Mouse (Mus musculus) myocyte (in vitro differentiated cells): ENCODE results near the gene Aftph.
"Not testable (repeated sequence)": the region's sequence is repeated elsewhere in the genome, so short reads cannot be mapped to it uniquely, and the experiment has no call there.

Experiments used
- MYOG ChIP-seq, 3 experiments: IDR thresholded peaks; one replicate each; pipeline ENCODE4 v1.6.1; 2011; ENCODE audit warnings: control low read depth in 2 of 3, low read depth in 2 of 3, mild to moderate bottlenecking in 2 of 3; ENCODE audit not compliant: insufficient read length in 2 of 3, control insufficient read depth in 1 of 3, insufficient read depth in 1 of 3
- POLR2A ChIP-seq: IDR thresholded peaks from one replicate; pipeline ENCODE4 v1.6.1; 2011; ENCODE audit warnings: low read depth, mild to moderate bottlenecking, control low read depth, moderate library complexity; ENCODE audit not compliant: insufficient read length
- TCF12 ChIP-seq: IDR thresholded peaks from one replicate; pipeline ENCODE4 v1.6.1; 2011; ENCODE audit warnings: mild to moderate bottlenecking, control low read depth; ENCODE audit not compliant: poor library complexity, insufficient read depth, severe bottlenecking
- USF1 ChIP-seq: IDR thresholded peaks from one replicate; pipeline ENCODE4 v1.6.1; 2011; ENCODE audit warnings: low read depth, mild to moderate bottlenecking, control low read depth, moderate library complexity

DNA sequence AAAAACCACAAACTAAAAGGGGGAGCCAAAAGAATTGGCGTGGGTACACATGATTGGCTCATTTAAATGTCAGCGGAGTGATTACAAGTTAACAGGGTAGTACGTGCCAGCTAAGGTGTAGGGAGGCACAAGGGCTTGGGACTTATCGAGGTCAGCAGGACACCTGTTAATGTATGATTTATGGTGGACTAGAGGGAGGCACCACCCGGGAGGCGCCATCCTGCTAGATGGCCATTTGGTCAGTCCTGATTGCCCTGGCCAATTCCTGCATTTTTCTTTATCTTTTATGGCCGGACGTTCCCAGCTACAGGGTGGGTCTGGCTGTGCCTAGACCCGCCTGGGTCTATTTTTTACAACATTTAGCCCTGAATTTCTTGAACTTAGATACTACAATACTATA is 30.4 kb upstream of the Aftph start:
- TF ChIP-seq POLR2A; MYOG (IDR thresholded peaks at IDR 0.05; ENCODE audit: control insufficient read depth in 1 of 3, insufficient read depth in 1 of 3, insufficient read length in 2 of 3, low read depth in 2 of 3); USF1; TCF12: not testable (repeated sequence)
